Mouse (Mus musculus) spleen, postnatal 10 days (tissue): Measurements from ENCODE around the gene Cts3.
"Not testable (repeated sequence)": the region's sequence is repeated elsewhere in the genome, so short reads cannot be mapped to it uniquely, and the experiment has no call there.

Source experiments
- DNase-seq, 2 experiments: peaks; one replicate each; pipeline ENCODE4 v3.0.0; 2021 to 2022; ENCODE audit warnings: low spot score in 2 of 2

Cts3 gene

GRCm38 (mm10) chr13:61570027-61570426, at the start of gene Cts3:
Gene Cts3 (minus strand): TSS chr13:61570127.
- DNase-seq = no peak

- not testable (repeated sequence) for DNase-seq
Measured at GRCm38 (mm10) chr13:61568074-61568473, 1.9 kb downstream of the Cts3 start, which contains the start of gene Gm49352. Gene Gm49352 (minus strand): TSS chr13:61568174.

GRCm38 (mm10) chr13:61541631-61542030, 28.3 kb downstream of the Cts3 start, which contains the start of gene Ctsm:
Gene Ctsm (minus strand): TSS chr13:61541839.
- no peak for DNase-seq
